Mouse (Mus musculus): Measurements from ENCODE around the gene Ces1b. TPM values are rescaled to one million over a fixed set of nuclear protein-coding genes. Genes with fewer than 3 reads are reported as not detected.

Ces1b gene
- total and polyA plus RNA-seq, 3 experiments = not detected

DNA sequence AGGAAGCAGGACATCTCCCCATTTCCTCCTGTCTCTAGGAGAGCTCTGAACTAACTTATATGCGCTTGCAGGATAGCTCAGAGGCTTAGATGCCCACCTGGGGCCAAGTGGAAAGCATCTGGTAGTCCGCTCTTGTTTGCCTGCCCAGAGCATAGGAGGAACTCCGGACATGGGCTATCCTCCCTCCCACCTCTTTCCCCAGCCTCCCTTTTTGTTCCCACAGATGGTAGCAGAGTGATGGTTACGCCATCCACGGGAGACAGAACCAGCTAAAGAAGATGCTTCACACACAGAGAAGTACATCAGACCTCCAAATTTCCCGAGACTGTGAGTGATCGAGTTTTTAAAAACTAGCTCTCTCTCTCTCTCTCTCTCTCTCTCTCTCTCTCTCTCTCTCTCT, 8.4 kb upstream of the Ces1b start:
- H3K79me2 ChIP-seq (replicated peaks; ENCODE audit: control insufficient read depth, insufficient read depth, low read length) = no peaks in the 10 kb centered on the region
- no peak overlapping the region for H3K27ac ChIP-seq
- no peak overlapping the region for H3K4me3 ChIP-seq
- TF ChIP-seq POLR2A (IDR thresholded peaks at IDR 0.05; ENCODE audit: insufficient read depth, low read depth, low read length) (no peak), EP300 (IDR thresholded peaks at IDR 0.05; ENCODE audit: insufficient read depth, low read depth, low read length) (no peak), CTCF (IDR thresholded peaks at IDR 0.05) (no peak)
- H3K9ac ChIP-seq (ENCODE audit: low read depth, low read length) = no peak overlapping the region
- intact Hi-C loops (cut with DNase I) = no loop called here
- H3K36me3 ChIP-seq (ENCODE audit: control insufficient read depth, insufficient read depth, low read length) = no peaks in the 10 kb centered on the region
- 30% methylated on average over 7 of the region's 7 CpGs for WGBS
- H3K27me3 ChIP-seq (ENCODE audit: control insufficient read depth, insufficient read depth, low read length) = no peaks in the 10 kb centered on the region
- no peaks in the 10 kb centered on the region for H3K4me1 ChIP-seq (ENCODE audit: control insufficient read depth, insufficient read depth, low read length)
- DNase-seq = no peak

DNA sequence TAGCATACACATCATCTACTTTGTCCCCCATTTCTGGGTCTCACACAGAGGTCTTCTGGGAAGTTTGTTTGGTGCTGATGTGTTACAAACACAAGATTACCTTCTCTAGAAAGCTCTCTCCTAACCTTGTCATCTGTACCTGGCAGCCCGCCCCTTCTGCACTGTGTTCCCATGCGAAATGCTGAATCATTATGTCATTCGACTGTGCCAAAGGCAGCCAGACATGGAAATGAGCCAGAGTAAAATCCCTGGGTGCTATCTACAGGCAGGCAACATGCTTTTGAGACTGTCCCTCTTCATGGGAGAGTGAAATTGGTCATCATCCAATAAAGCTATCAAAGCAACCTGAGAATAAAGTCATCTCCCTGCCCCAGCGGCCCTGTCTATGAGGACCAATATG, 4.6 kb downstream of the Ces1b start:
- H3K4me3 ChIP-seq = no peak overlapping the region
- H3K79me2 ChIP-seq (replicated peaks; ENCODE audit: control insufficient read depth, insufficient read depth, low read length) = no peaks in the 10 kb centered on the region
- H3K27ac ChIP-seq = no peak overlapping the region; the same call in 1 of the 2 replicates
- no peaks in the 10 kb centered on the region; the same call in 1 of the 2 replicates for H3K36me3 ChIP-seq (ENCODE audit: control insufficient read depth, insufficient read depth, low read length)
- WGBS = 51% methylated on average over 4 of the region's 4 CpGs
- no peak for TF ChIP-seq POLR2A (IDR thresholded peaks at IDR 0.05; ENCODE audit: insufficient read depth, low read depth, low read length)
- no peak for TF ChIP-seq CTCF (IDR thresholded peaks at IDR 0.05)
- peak; percentile 44; the same call in 1 of the 2 replicates for TF ChIP-seq EP300 (IDR thresholded peaks at IDR 0.05; ENCODE audit: insufficient read depth, low read depth, low read length)
- H3K4me1 ChIP-seq (ENCODE audit: control insufficient read depth, insufficient read depth, low read length) = no peaks in the 10 kb centered on the region
- no peaks in the 10 kb centered on the region for H3K27me3 ChIP-seq (ENCODE audit: control insufficient read depth, insufficient read depth, low read length)
- H3K9ac ChIP-seq (ENCODE audit: low read depth, low read length) = no peak overlapping the region
- intact Hi-C loops (cut with DNase I) = no loop called here
- DNase-seq = peak; percentile 26 to 53

DNA sequence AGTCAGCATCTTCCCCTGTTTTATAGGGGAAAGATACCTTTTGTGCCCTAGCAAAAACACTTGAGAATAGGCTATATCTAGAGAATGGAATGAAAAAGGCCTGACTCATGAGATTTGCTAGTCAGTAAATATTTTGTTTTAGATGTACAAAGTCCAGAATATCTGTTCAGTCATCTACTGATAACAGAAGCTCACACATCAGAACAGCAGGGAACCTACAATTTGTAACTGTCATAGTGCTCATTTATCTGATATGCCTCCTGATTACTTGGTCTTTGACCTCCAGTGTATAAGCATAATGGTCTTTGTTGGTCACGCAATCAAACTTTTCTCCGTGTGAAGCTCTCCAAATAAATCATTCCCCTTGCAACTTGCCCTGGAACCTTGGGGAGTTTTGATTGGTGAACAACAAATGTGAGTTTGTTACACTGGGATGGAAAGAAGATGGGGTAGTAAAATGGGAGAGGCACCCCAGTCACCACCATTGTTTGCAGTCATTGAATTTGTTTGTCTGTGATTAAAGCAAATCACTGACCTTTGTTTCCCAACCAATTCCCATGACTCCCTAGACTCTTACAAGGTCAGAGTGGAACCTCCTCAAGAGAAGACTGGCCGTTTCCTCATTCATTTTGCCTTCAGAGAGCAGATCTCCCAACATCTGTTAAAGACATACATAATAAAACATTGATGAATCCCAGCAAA, 16.2 kb downstream of the Ces1b start:
- Histone ChIP-seq H3K79me2 (replicated peaks; ENCODE audit: control insufficient read depth, insufficient read depth, low read length) (no peaks in the 10 kb centered on the region), H3K27ac (no peak overlapping the region), H3K4me1 (ENCODE audit: control insufficient read depth, insufficient read depth, low read length) (no peaks in the 10 kb centered on the region), H3K27me3 (ENCODE audit: control insufficient read depth, insufficient read depth, low read length) (no peaks in the 10 kb centered on the region), H3K4me3 (no peak overlapping the region), H3K9ac (ENCODE audit: low read depth, low read length) (no peak overlapping the region), H3K36me3 (ENCODE audit: control insufficient read depth, insufficient read depth, low read length) (no peaks in the 10 kb centered on the region)
- 71% methylated on average over 3 of the region's 3 CpGs for WGBS
- no peak for DNase-seq
- TF ChIP-seq EP300 (IDR thresholded peaks at IDR 0.05; ENCODE audit: insufficient read depth, low read depth, low read length) (no peak), POLR2A (IDR thresholded peaks at IDR 0.05; ENCODE audit: insufficient read depth, low read depth, low read length) (no peak), CTCF (IDR thresholded peaks at IDR 0.05) (no peak)
- intact Hi-C loops (cut with DNase I) = no loop called here

DNA sequence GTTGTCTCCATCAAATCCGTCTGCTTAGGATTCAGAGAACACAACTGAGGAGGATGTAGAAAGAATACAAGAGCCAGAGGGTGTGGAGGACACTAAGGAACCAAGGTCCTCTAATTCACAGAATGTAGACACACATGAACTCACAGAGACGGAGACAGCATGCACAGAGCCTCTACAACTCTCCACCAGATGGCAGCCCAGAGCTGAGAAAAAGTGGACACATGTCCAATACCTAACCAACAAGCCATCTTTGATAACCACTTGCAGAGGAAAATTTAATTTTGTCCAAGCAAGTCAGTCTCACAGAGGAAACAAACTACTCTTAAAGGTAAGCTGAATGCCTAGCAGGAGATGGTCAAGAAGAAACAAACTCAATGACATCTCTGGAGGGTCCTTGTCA, 20.6 kb downstream of the Ces1b start:
- no peak overlapping the region for H3K27ac ChIP-seq
- TF ChIP-seq POLR2A (IDR thresholded peaks at IDR 0.05; ENCODE audit: insufficient read depth, low read depth, low read length) (no peak), CTCF (IDR thresholded peaks at IDR 0.05) (peak; percentile 79), EP300 (IDR thresholded peaks at IDR 0.05; ENCODE audit: insufficient read depth, low read depth, low read length) (no peak)
- no peaks in the 10 kb centered on the region for H3K27me3 ChIP-seq (ENCODE audit: control insufficient read depth, insufficient read depth, low read length)
- no peaks in the 10 kb centered on the region for H3K4me1 ChIP-seq (ENCODE audit: control insufficient read depth, insufficient read depth, low read length)
- WGBS = 11% methylated on average over 2 of the region's 2 CpGs
- H3K79me2 ChIP-seq (replicated peaks; ENCODE audit: control insufficient read depth, insufficient read depth, low read length) = no peaks in the 10 kb centered on the region
- intact Hi-C loops (cut with DNase I) = loop anchor here (1.0 to 2.0 kb wide), 3 partner anchors 36 to 371 kb away; no protein-coding TSS in a partner anchor
- DNase-seq = peak; percentile 15 to 56
- H3K4me3 ChIP-seq = no peak overlapping the region
- H3K36me3 ChIP-seq (ENCODE audit: control insufficient read depth, insufficient read depth, low read length) = no peaks in the 10 kb centered on the region
- no peak overlapping the region for H3K9ac ChIP-seq (ENCODE audit: low read depth, low read length)

DNA sequence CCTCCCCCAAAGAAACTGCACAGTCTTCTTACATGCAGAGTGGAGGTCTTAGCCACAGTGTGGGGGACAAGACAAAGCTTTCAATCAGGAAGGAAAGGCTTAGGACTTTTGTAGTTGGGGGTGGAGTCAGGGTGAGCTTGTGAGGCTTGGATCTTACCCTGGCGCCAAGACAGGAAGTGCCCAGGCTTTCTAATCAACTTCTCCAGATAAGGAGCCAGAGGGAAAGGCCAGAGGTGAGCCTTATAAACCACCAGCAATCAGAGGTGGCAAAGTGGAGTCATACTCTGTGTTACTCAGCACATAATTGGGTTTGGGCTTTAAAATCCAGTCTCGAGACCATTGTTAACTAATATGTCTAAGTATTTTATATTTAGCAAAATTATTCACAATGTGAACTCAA, 24.6 kb downstream of the Ces1b start:
- Histone ChIP-seq H3K27ac (no peak overlapping the region), H3K9ac (ENCODE audit: low read depth, low read length) (no peak overlapping the region), H3K27me3 (ENCODE audit: control insufficient read depth, insufficient read depth, low read length) (no peaks in the 10 kb centered on the region), H3K36me3 (ENCODE audit: control insufficient read depth, insufficient read depth, low read length) (no peaks in the 10 kb centered on the region), H3K4me3 (no peak overlapping the region), H3K79me2 (replicated peaks; ENCODE audit: control insufficient read depth, insufficient read depth, low read length) (no peaks in the 10 kb centered on the region), H3K4me1 (ENCODE audit: control insufficient read depth, insufficient read depth, low read length) (no peaks in the 10 kb centered on the region)
- 32% methylated on average over 2 of the region's 2 CpGs for WGBS
- intact Hi-C loops (cut with DNase I) = no loop called here
- no peak for TF ChIP-seq EP300 (IDR thresholded peaks at IDR 0.05; ENCODE audit: insufficient read depth, low read depth, low read length)
- no peak for TF ChIP-seq POLR2A (IDR thresholded peaks at IDR 0.05; ENCODE audit: insufficient read depth, low read depth, low read length)
- TF ChIP-seq CTCF (IDR thresholded peaks at IDR 0.05) = no peak
- no peak for DNase-seq
